Mouse (Mus musculus): ENCODE measurements at regions not wholly inside any gene's neighbourhood (a gene's known extent, or its start where the extent isn't known, plus 50 kb on each side); places are given as distances from the start of the nearest gene placed in this dataset.

- no peak for TF ChIP-seq CTCF (IDR thresholded peaks at IDR 0.05; ENCODE audit: low read depth, low read length)
- TF ChIP-seq GATA1 (IDR thresholded peaks at IDR 0.05; ENCODE audit: borderline replicate concordance, low read length) = no peak
- TF ChIP-seq TAL1 (conservative IDR thresholded peaks at IDR 0.05; ENCODE audit: low read depth, low read length) = no peak
- TF ChIP-seq POLR2AphosphoS5 (IDR thresholded peaks at IDR 0.05; ENCODE audit: insufficient replicate concordance, low read depth, low read length) = no peak
These were observed 275.9 kb downstream of the Pmp22 start for GRCm38 (mm10) chr11:63404719-63405118.

Data from G1E (cell line).